Mouse (Mus musculus) olfactory bulb, adult 2 months (tissue): Measurements from ENCODE around the gene Itpkb.

Experiments
- CTCF ChIP-seq: fragments of 200-500 bp; IDR thresholded peaks from 2 replicates; pipeline ENCODE4 v1.5.1; 2012; ENCODE audit warnings: low read depth, mild to moderate bottlenecking, low read length, moderate library complexity; ENCODE audit not compliant: insufficient read depth
- POLR2A ChIP-seq: fragments of 200-500 bp; IDR thresholded peaks from 2 replicates; pipeline ENCODE4 v1.6.1; 2012; ENCODE audit warnings: mild to moderate bottlenecking, low read depth, low read length, moderate library complexity; ENCODE audit not compliant: insufficient read depth

DNA sequence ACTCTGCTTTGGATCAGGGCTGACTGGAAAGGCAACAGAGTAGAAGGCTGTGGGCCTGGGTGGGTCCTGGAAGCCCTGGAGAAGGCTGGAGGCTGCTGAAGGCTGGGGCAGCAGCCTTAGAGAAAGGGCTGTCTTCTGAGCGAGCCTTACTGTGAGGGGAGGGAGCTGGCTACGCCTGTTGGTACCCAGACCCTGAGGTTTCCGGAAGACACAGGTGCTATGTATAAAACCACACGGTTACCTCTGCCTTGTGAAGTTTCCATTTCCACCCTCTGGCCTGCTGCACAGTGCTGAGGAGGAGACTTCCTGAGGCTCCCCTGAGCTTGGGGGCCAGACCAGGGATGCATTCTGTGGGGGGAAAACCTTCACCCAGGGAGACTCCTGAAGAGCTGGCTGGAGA lies 25.9 kb downstream of the Itpkb start:
- TF ChIP-seq POLR2A (no peak), CTCF (no peak)
